Mouse (Mus musculus): ENCODE measurements around the gene Stx5a. TPM values are rescaled to one million over a fixed set of nuclear protein-coding genes. Genes with fewer than 3 reads are reported as not detected.
A peak's percentile ranks its signal among the peaks of the same experiment; 100 is the strongest.
"Not testable (repeated sequence)": the region's sequence is repeated elsewhere in the genome, so short reads cannot be mapped to it uniquely, and the experiment has no call there.

Gene Stx5a
- polyA plus RNA-seq, 1 experiment from 2014 or later: 145 TPM

GRCm38 (mm10) chr19:8711506-8711905, 29.7 kb upstream of the Stx5a start:
- Histone ChIP-seq H3K4me2 (peak overlapping the region; percentile 77), H3K27ac (peak overlapping the region; percentile 97), H3K36me3 (peaks cover 52% of the 10 kb centered on the region), H3K4me3 (replicated peaks) (peak overlapping the region; percentile 87), H3K27me3 (no peaks in the 10 kb centered on the region), H3K4me1 (peaks cover 34% of the 10 kb centered on the region), H3K9ac (peak overlapping the region; percentile 83), H3K9me3 (replicated peaks) (no peaks in the 10 kb centered on the region)
- WGBS: 50% methylated on average over 4 of the region's 4 CpGs
- no peak for ATAC-seq (replicated peaks; ENCODE audit: low FRiP score)

- WGBS: 52% methylated on average over 10 of the region's 10 CpGs
- H3K4me3 ChIP-seq (replicated peaks): peak overlapping the region; percentile 87
- peak overlapping the region; percentile 83 for H3K9ac ChIP-seq
- H3K9me3 ChIP-seq (replicated peaks): no peaks in the 10 kb centered on the region
- peaks cover 34% of the 10 kb centered on the region for H3K4me1 ChIP-seq
- H3K27ac ChIP-seq: peak overlapping the region; percentile 97
- H3K27me3 ChIP-seq: no peaks in the 10 kb centered on the region
- no peak for ATAC-seq (replicated peaks; ENCODE audit: low FRiP score)
- peak overlapping the region; percentile 77 for H3K4me2 ChIP-seq
- H3K36me3 ChIP-seq: peaks cover 45% of the 10 kb centered on the region
Observed at GRCm38 (mm10) chr19:8711949-8712869, 29.0 kb upstream of the Stx5a start.

GRCm38 (mm10) chr19:8712870-8713305, 28.3 kb upstream of the Stx5a start:
- under 1% methylated on average over 13 of the region's 13 CpGs for WGBS

DNA sequence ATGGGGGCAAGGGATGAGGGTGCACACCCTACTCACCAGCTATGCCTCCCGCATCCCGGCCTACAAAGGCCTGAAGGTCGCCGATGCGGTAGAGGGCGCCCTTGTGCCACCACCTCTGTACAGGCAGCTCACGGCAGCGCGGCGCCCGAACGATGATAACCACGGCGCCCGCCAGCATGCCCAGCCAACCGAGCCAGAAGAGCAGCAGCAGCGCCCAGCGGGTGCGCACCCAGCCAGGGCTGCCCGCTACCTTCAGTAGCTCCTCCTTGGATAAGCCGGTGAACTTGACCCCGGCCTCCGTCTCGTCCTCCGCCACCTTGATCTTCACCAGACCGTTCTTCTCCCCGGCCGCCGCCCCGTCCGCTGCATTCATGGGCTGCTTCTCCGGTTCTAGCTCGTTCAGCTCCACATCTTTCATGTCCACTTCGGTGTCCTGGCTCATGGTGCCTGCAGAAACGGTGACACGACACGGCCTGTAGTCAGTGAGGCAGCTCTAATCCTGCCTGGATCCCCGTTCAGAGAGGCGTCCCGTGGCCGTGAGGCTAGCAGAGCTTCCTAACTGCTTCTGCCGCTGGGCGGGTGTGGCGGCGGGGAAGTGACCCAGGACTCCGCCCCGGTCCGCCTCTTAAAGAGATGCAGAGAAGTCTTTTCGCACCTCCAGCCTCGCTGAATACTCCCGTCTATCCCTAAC, 27.8 kb upstream of the Stx5a start:
- Histone ChIP-seq H3K36me3 (peaks cover 32% of the 10 kb centered on the region), H3K27me3 (no peaks in the 10 kb centered on the region), H3K4me1 (peaks cover 34% of the 10 kb centered on the region), H3K9ac (peak overlapping the region; percentile 83), H3K4me2 (peak overlapping the region; percentile 77), H3K9me3 (replicated peaks) (no peaks in the 10 kb centered on the region), H3K4me3 (replicated peaks) (peak overlapping the region; percentile 87), H3K27ac (peak overlapping the region; percentile 97)
- ATAC-seq (replicated peaks; ENCODE audit: low FRiP score): peak; percentile 94
- under 1% methylated on average over 51 of the region's 51 CpGs for WGBS

More at GRCm38 (mm10) chr19:8712870-8713305, 28.3 kb upstream of the Stx5a start:
- Histone ChIP-seq H3K27ac (peak overlapping the region; percentile 97), H3K4me3 (replicated peaks) (peak overlapping the region; percentile 87), H3K27me3 (no peaks in the 10 kb centered on the region), H3K9me3 (replicated peaks) (no peaks in the 10 kb centered on the region), H3K9ac (peak overlapping the region; percentile 83), H3K4me2 (peak overlapping the region; percentile 77), H3K36me3 (peaks cover 38% of the 10 kb centered on the region), H3K4me1 (peaks cover 34% of the 10 kb centered on the region)
- peak; percentile 77 for ATAC-seq (replicated peaks; ENCODE audit: low FRiP score)

GRCm38 (mm10) chr19:8713997-8714652, 27.1 kb upstream of the Stx5a start:
- Histone ChIP-seq H3K4me3 (replicated peaks) (peak overlapping the region; percentile 87), H3K9me3 (replicated peaks) (no peaks in the 10 kb centered on the region), H3K9ac (peak overlapping the region; percentile 83), H3K4me1 (peaks cover 34% of the 10 kb centered on the region), H3K36me3 (peaks cover 26% of the 10 kb centered on the region), H3K27ac (peak overlapping the region; percentile 97), H3K27me3 (no peaks in the 10 kb centered on the region), H3K4me2 (peak overlapping the region; percentile 77)
- peak; percentile 15; the same call in 1 of the 2 replicates for ATAC-seq (replicated peaks; ENCODE audit: low FRiP score)
- WGBS: 4% methylated on average over 13 of the region's 13 CpGs

GRCm38 (mm10) chr19:8714653-8715481, 26.3 kb upstream of the Stx5a start:
- Histone ChIP-seq H3K36me3 (peaks cover 18% of the 10 kb centered on the region), H3K9me3 (replicated peaks) (no peaks in the 10 kb centered on the region), H3K27ac (no peak overlapping the region), H3K27me3 (no peaks in the 10 kb centered on the region), H3K9ac (no peak overlapping the region), H3K4me2 (peak overlapping the region; percentile 77; the same call in 1 of the 2 replicates), H3K4me1 (peaks cover 34% of the 10 kb centered on the region), H3K4me3 (replicated peaks) (no peak overlapping the region)
- ATAC-seq (replicated peaks; ENCODE audit: low FRiP score): no peak
- 75% methylated on average over 10 of the region's 10 CpGs for WGBS

- Histone ChIP-seq H3K4me1 (peaks cover 21% of the 10 kb centered on the region), H3K36me3 (peaks cover 6% of the 10 kb centered on the region), H3K4me3 (replicated peaks) (no peak overlapping the region), H3K27ac (no peak overlapping the region), H3K27me3 (no peaks in the 10 kb centered on the region), H3K9me3 (replicated peaks) (no peaks in the 10 kb centered on the region), H3K9ac (no peak overlapping the region), H3K4me2 (no peak overlapping the region)
- no peak for ATAC-seq (replicated peaks; ENCODE audit: low FRiP score)
- WGBS: 76% methylated on average over 10 of the region's 10 CpGs
Observed at GRCm38 (mm10) chr19:8715868-8716766, 25.1 kb upstream of the Stx5a start.

GRCm38 (mm10) chr19:8716767-8717475, 24.3 kb upstream of the Stx5a start:
- no peak overlapping the region for H3K9ac ChIP-seq
- H3K27me3 ChIP-seq: no peaks in the 10 kb centered on the region
- H3K4me2 ChIP-seq: no peak overlapping the region
- peaks cover 22% of the 10 kb centered on the region for H3K4me1 ChIP-seq
- H3K36me3 ChIP-seq: no peaks in the 10 kb centered on the region; the same call in 1 of the 2 replicates
- no peaks in the 10 kb centered on the region for H3K9me3 ChIP-seq (replicated peaks)
- ATAC-seq (replicated peaks; ENCODE audit: low FRiP score): no peak
- WGBS: 80% methylated on average over 9 of the region's 10 CpGs
- H3K27ac ChIP-seq: no peak overlapping the region
- H3K4me3 ChIP-seq (replicated peaks): no peak overlapping the region

DNA sequence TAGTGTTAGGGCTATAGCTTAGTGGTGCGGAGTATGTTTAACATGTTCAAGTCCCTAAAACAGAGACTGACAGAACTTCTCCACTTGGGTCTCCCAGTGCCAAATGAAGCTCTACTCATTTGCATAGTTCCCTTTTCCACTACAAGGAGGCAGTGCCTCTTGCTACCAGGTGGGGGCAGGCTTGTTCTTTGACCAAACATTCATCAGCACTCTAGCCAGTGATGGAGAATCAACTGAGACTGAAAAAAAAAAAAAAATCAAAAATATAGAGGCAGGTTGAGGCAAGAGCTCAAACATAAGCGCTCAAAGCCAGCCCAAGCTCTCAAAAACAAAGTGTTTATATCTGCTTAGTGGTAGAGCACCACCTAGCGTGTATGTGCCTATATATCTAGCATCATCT, 22.9 kb upstream of the Stx5a start:
- Histone ChIP-seq H3K4me2 (no peak overlapping the region), H3K9me3 (replicated peaks) (no peaks in the 10 kb centered on the region), H3K4me3 (replicated peaks) (no peak overlapping the region), H3K27ac (no peak overlapping the region), H3K27me3 (no peaks in the 10 kb centered on the region), H3K4me1 (peaks cover 21% of the 10 kb centered on the region), H3K9ac (no peak overlapping the region), H3K36me3 (no peaks in the 10 kb centered on the region)
- WGBS: 84% methylated on average over 3 of the region's 3 CpGs
- no peak for ATAC-seq (replicated peaks; ENCODE audit: low FRiP score)

GRCm38 (mm10) chr19:8719037-8719436, 22.2 kb upstream of the Stx5a start:
- H3K36me3 ChIP-seq; H3K4me3 ChIP-seq (replicated peaks); H3K27me3 ChIP-seq; ATAC-seq (replicated peaks; ENCODE audit: low FRiP score); H3K9ac ChIP-seq; H3K4me2 ChIP-seq; H3K27ac ChIP-seq; H3K9me3 ChIP-seq (replicated peaks): not testable (repeated sequence)
- H3K4me1 ChIP-seq: peaks cover 18% of the 10 kb centered on the region

Measured in kidney, embryonic 15.5 days (tissue).